Mouse (Mus musculus): Measurements from ENCODE around the gene Kirrel3. TPM values are rescaled to one million over a fixed set of nuclear protein-coding genes. Genes with fewer than 3 reads are reported as not detected.

Gene Kirrel3
- total RNA-seq, 2 experiments from 2014 or later = 0.88 to 1.6 TPM

- no peak for DNase-seq
Observed at GRCm38 (mm10) chr9:34518861-34519260, 33.2 kb downstream of the Kirrel3 start.

- DNase-seq = no peak
Observed at GRCm38 (mm10) chr9:34520234-34520950, 34.7 kb downstream of the Kirrel3 start.

- DNase-seq = no peak
Observed at GRCm38 (mm10) chr9:34525695-34526094, 40.0 kb downstream of the Kirrel3 start.

GRCm38 (mm10) chr9:34538591-34539335 is 53.1 kb downstream of the Kirrel3 start:
- DNase-seq = no peak

- DNase-seq = no peak
Observed at GRCm38 (mm10) chr9:34541908-34542307, 56.2 kb downstream of the Kirrel3 start.

- no peak for DNase-seq
Observed at GRCm38 (mm10) chr9:34555699-34556098, 70.0 kb downstream of the Kirrel3 start.

- DNase-seq = no peak
Observed at GRCm38 (mm10) chr9:34557846-34558245, 72.2 kb downstream of the Kirrel3 start.

- no peak for DNase-seq
Observed at GRCm38 (mm10) chr9:34558291-34558899, 72.7 kb downstream of the Kirrel3 start.

- no peak for DNase-seq
Observed at GRCm38 (mm10) chr9:34559102-34559501, 73.4 kb downstream of the Kirrel3 start.

- no peak for DNase-seq
Observed at GRCm38 (mm10) chr9:34561281-34561680, 75.6 kb downstream of the Kirrel3 start.

- DNase-seq = no peak
Observed at GRCm38 (mm10) chr9:34562437-34563000, 76.8 kb downstream of the Kirrel3 start.

- no peak for DNase-seq
Observed at GRCm38 (mm10) chr9:34573906-34574305, 88.2 kb downstream of the Kirrel3 start.

- no peak for DNase-seq
Observed at GRCm38 (mm10) chr9:34574611-34575010, 88.9 kb downstream of the Kirrel3 start.

GRCm38 (mm10) chr9:34579174-34579573 is 93.5 kb downstream of the Kirrel3 start:
- DNase-seq = no peak

GRCm38 (mm10) chr9:34580059-34580458 is 94.4 kb downstream of the Kirrel3 start:
- no peak for DNase-seq

GRCm38 (mm10) chr9:34582496-34582895 is 96.8 kb downstream of the Kirrel3 start:
- no peak for DNase-seq

- DNase-seq = no peak
Observed at GRCm38 (mm10) chr9:34585487-34585886, 99.8 kb downstream of the Kirrel3 start.

- no peak for DNase-seq
Observed at GRCm38 (mm10) chr9:34586080-34586479, 100.4 kb downstream of the Kirrel3 start.

- no peak for DNase-seq
Observed at GRCm38 (mm10) chr9:34589799-34590198, 104.1 kb downstream of the Kirrel3 start.

- no peak for DNase-seq
Observed at GRCm38 (mm10) chr9:34592073-34592610, 106.4 kb downstream of the Kirrel3 start.

GRCm38 (mm10) chr9:34593889-34594288 is 108.2 kb downstream of the Kirrel3 start:
- DNase-seq = no peak

- no peak for DNase-seq
Observed at GRCm38 (mm10) chr9:34600326-34600725, 114.6 kb downstream of the Kirrel3 start.

GRCm38 (mm10) chr9:34603750-34604149 is 118.1 kb downstream of the Kirrel3 start:
- no peak for DNase-seq
